Mouse (Mus musculus) small intestine, adult 2 months (tissue): ENCODE measurements at regions not wholly inside any gene's neighbourhood (a gene's known extent, or its start where the extent isn't known, plus 50 kb on each side); places are given as distances from the start of the nearest gene placed in this dataset.

Experiments
- H3K27ac ChIP-seq: fragments of 200-500 bp; 2 replicates; pipeline ENCODE4 v1.5.1; 2012; ENCODE audit warnings: low read depth, low read length, control low read depth, inconsistent platforms; ENCODE audit not compliant: insufficient read depth
- H3K27me3 ChIP-seq: fragments of 200-500 bp; 2 replicates; pipeline ENCODE4 v1.6.1; 2012; ENCODE audit warnings: mild to moderate bottlenecking, moderate library complexity, low read length, inconsistent platforms; ENCODE audit not compliant: control insufficient read depth, insufficient read depth
- H3K36me3 ChIP-seq: fragments of 200-500 bp; 2 replicates; pipeline ENCODE4 v1.6.1; 2012; ENCODE audit warnings: mild to moderate bottlenecking, low read length, control low read depth, inconsistent platforms; ENCODE audit not compliant: control insufficient read depth, insufficient read depth
- H3K4me1 ChIP-seq: fragments of 200-500 bp; 2 replicates; pipeline ENCODE4 v1.6.1; 2012; ENCODE audit warnings: low read length, inconsistent platforms, mixed read lengths; ENCODE audit not compliant: control insufficient read depth, insufficient read depth, insufficient read length
- H3K4me3 ChIP-seq: fragments of 200-500 bp; 2 replicates; pipeline ENCODE4 v1.5.1; 2012; ENCODE audit warnings: low read depth, mild to moderate bottlenecking, control low read depth, inconsistent platforms, low read length, moderate library complexity
- CTCF ChIP-seq: fragments of 200-500 bp; IDR thresholded peaks from 2 replicates; pipeline ENCODE4 v1.5.1; 2012; ENCODE audit warnings: low read depth, mild to moderate bottlenecking, control low read depth, inconsistent platforms, low read length, moderate library complexity, mixed read lengths; ENCODE audit not compliant: insufficient replicate concordance, insufficient read length; ENCODE audit errors: extremely low read depth
- POLR2A ChIP-seq: fragments of 200-500 bp; IDR thresholded peaks from 2 replicates; pipeline ENCODE4 v1.6.1; 2012; ENCODE audit warnings: low read depth, mild to moderate bottlenecking, control low read depth, inconsistent platforms, low read length, moderate library complexity
- WGBS: fragments of 180-500 bp; shearing (Covaris S2); methylation state at CpG from one replicate; pipeline ENCODE4 v1.1.7; 2018; 5-methylcytosine and 5-hydroxymethylcytosine counted together

DNA sequence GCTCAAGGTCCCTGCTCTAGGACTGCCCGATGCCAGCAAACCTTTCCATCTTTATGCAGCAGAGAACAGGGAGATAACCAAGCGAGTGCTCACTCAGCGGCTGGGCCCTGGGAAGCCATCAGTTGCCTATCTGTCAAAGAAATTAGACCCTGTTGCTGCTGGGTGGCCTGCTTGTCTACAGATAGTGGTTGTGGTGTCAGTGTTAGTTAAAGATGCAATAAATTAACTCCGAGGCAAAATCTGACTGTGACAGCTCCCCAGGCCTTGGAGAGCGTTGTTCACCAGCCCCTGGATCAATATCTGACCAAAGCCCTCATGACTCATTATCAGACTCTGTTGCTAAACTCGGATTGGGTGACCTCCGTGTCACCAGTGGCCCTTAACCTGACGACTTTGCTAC is 83.0 kb upstream of the Btg3 start:
- Histone ChIP-seq H3K27me3 (no peaks in the 10 kb centered on the region), H3K4me1 (no peaks in the 10 kb centered on the region), H3K4me3 (no peak overlapping the region), H3K36me3 (no peaks in the 10 kb centered on the region), H3K27ac (no peak overlapping the region)
- 37% methylated on average over 8 of the region's 8 CpGs for WGBS
- no peak for TF ChIP-seq POLR2A
- TF ChIP-seq CTCF, result no peak

DNA sequence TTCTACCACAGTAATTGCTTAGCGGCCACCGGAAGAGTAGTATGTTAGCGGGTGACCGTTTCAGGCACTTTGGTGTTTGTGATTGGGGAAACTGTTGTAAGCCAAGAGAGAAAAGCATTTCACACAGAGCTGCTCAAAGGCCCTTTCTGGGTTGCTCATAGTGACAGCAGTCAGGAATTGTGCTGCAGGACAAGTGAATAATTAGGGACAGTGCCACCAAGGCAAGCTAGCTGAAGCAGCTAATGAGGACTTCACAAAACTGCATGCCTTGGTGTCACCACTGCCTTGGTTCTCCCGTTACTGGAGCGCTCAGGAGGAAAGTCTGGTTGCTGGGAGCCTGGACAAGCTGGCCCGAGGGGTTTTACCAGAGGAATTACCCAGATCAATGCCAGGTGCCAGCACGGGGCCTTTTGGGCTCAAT is 80.7 kb upstream of the Btg3 start:
- TF ChIP-seq POLR2A (no peak), CTCF (no peak)
- Histone ChIP-seq H3K27ac (no peak overlapping the region), H3K4me3 (no peak overlapping the region), H3K27me3 (no peaks in the 10 kb centered on the region), H3K4me1 (no peaks in the 10 kb centered on the region), H3K36me3 (no peaks in the 10 kb centered on the region)
- 88% methylated on average over 8 of the region's 8 CpGs for WGBS

DNA sequence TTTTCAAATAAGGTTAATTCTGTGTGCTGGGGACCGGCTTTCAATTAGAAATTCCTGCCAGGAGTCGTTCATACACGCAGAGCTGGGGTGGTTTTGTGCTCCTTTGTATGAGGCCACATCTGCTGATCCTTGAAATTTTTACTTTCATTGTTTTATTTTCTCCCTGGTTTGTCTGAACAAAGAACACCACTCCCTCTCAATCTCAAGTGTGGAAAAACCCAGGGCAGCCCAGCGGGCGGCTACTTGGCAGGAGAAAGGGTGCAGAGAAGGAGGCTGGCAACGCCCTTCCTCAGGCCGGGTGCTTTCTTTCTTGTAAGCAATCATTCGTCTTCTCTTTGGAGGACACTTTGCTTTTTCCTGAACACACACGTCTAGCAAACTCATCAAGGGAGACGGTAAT is 79.4 kb upstream of the Btg3 start:
- 66% methylated on average over 10 of the region's 10 CpGs for WGBS
- H3K27me3 ChIP-seq, result no peaks in the 10 kb centered on the region
- H3K27ac ChIP-seq, result no peak overlapping the region
- H3K36me3 ChIP-seq, result no peaks in the 10 kb centered on the region
- H3K4me1 ChIP-seq, result no peaks in the 10 kb centered on the region
- TF ChIP-seq CTCF, result no peak
- no peak for TF ChIP-seq POLR2A
- H3K4me3 ChIP-seq, result no peak overlapping the region

- no peaks in the 10 kb centered on the region for H3K4me1 ChIP-seq
- TF ChIP-seq POLR2A, result no peak
- no peak for TF ChIP-seq CTCF
- no peak overlapping the region for H3K4me3 ChIP-seq
- H3K36me3 ChIP-seq, result no peaks in the 10 kb centered on the region
- no peak overlapping the region for H3K27ac ChIP-seq
- 93% methylated on average over 9 of the region's 9 CpGs for WGBS
- no peaks in the 10 kb centered on the region for H3K27me3 ChIP-seq
These were observed 77.5 kb upstream of the Btg3 start for GRCm38 (mm10) chr16:78454509-78454908.

GRCm38 (mm10) chr16:78452303-78452702 is 75.3 kb upstream of the Btg3 start:
- Histone ChIP-seq H3K36me3 (no peaks in the 10 kb centered on the region), H3K27me3 (no peaks in the 10 kb centered on the region), H3K4me1 (no peaks in the 10 kb centered on the region), H3K27ac (no peak overlapping the region), H3K4me3 (no peak overlapping the region)
- WGBS, result 4% methylated on average over 10 of the region's 10 CpGs
- no peak for TF ChIP-seq POLR2A
- peak; percentile 60; the same call in 1 of the 2 replicates for TF ChIP-seq CTCF

DNA sequence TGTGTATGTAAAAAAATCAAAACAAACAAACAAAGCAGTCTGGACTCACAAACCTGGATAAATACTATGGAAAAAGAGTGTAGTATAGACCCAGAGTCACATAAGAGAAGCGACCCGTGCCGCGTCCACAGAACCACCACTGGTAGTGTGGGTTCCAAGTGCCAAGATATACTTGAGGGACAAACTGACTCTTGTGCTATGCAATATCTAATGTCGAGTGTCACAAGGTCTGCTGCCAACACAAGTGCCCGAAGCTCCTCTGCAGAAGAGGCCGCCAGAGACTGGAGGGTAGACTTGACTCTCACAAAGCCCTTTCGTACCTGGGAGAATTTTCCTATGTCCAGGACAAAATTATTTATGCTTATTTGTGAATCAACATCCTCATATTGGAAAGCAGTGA is 74.8 kb upstream of the Btg3 start:
- H3K27ac ChIP-seq, result no peak overlapping the region
- 84% methylated on average over 8 of the region's 8 CpGs for WGBS
- no peaks in the 10 kb centered on the region for H3K4me1 ChIP-seq
- H3K27me3 ChIP-seq, result no peaks in the 10 kb centered on the region
- H3K36me3 ChIP-seq, result no peaks in the 10 kb centered on the region
- TF ChIP-seq POLR2A, result no peak
- no peak for TF ChIP-seq CTCF
- H3K4me3 ChIP-seq, result no peak overlapping the region

GRCm38 (mm10) chr16:78451251-78451650 is 74.3 kb upstream of the Btg3 start:
- Histone ChIP-seq H3K36me3 (no peaks in the 10 kb centered on the region), H3K4me3 (no peak overlapping the region), H3K27me3 (no peaks in the 10 kb centered on the region), H3K4me1 (no peaks in the 10 kb centered on the region), H3K27ac (no peak overlapping the region)
- TF ChIP-seq POLR2A (no peak), CTCF (no peak)
- 50% methylated on average over 11 of the region's 11 CpGs for WGBS

- Histone ChIP-seq H3K27ac (no peak overlapping the region), H3K36me3 (no peaks in the 10 kb centered on the region), H3K4me3 (no peak overlapping the region), H3K27me3 (no peaks in the 10 kb centered on the region), H3K4me1 (no peaks in the 10 kb centered on the region)
- no peak for TF ChIP-seq POLR2A
- no peak for TF ChIP-seq CTCF
- 91% methylated on average over 8 of the region's 8 CpGs for WGBS
These were observed 72.2 kb upstream of the Btg3 start for GRCm38 (mm10) chr16:78449231-78449630.
